Mouse (Mus musculus) midbrain, embryonic 12.5 days (tissue): ENCODE measurements around the gene Gal3st2b. TPM values are rescaled to one million over a fixed set of nuclear protein-coding genes. Genes with fewer than 3 reads are reported as not detected.
"Not testable (repeated sequence)": the region's sequence is repeated elsewhere in the genome, so short reads cannot be mapped to it uniquely, and the experiment has no call there.

ENCODE experiments used
- ATAC-seq: fragments of 200-750 bp; cut with Nextera tagmentation; 2 replicates; pipeline ENCODE4 v1.8.0; 2017; ENCODE audit warnings: low read depth, moderate TSS enrichment, moderate library complexity; ENCODE audit not compliant: low FRiP score
- H3K27ac ChIP-seq: fragments of 300-500 bp; sonication (generic); replicated peaks from 2 replicates; pipeline ENCODE4 v1.5.1; 2016; ENCODE audit warnings: mild to moderate bottlenecking
- H3K27me3 ChIP-seq: fragments of 300-500 bp; sonication (generic); 2 replicates; pipeline ENCODE4 v1.6.1; 2016; ENCODE audit warnings: mild to moderate bottlenecking
- H3K36me3 ChIP-seq: fragments of 300-500 bp; sonication (generic); 2 replicates; pipeline ENCODE4 v1.6.1; 2016
- H3K4me1 ChIP-seq: fragments of 300-500 bp; sonication (generic); 2 replicates; pipeline ENCODE4 v1.6.1; 2016
- H3K4me2 ChIP-seq: fragments of 300-500 bp; sonication (generic); replicated peaks from 2 replicates; pipeline ENCODE4 v1.6.1; 2016; ENCODE audit warnings: mild to moderate bottlenecking, moderate library complexity
- H3K4me3 ChIP-seq: fragments of 300-500 bp; sonication (generic); 2 replicates; pipeline ENCODE4 v1.5.1; 2016; ENCODE audit warnings: mild to moderate bottlenecking
- H3K9ac ChIP-seq: fragments of 300-500 bp; sonication (generic); replicated peaks from 2 replicates; pipeline ENCODE4 v1.6.1; 2016; ENCODE audit warnings: mild to moderate bottlenecking, moderate library complexity
- H3K9me3 ChIP-seq: fragments of 300-500 bp; sonication (generic); 2 replicates; pipeline ENCODE4 v1.6.1; 2016; ENCODE audit warnings: mild to moderate bottlenecking
- WGBS: fragments of 180-500 bp; shearing (Covaris S2); methylation state at CpG from one replicate; pipeline ENCODE4 v1.1.7; 2016; 5-methylcytosine and 5-hydroxymethylcytosine counted together
- polyA plus RNA-seq: library from polyadenylated mRNA; unstranded; fragments of >200 nt; fragmentation: Nextera tagmentation; extraction: Ambion mirVana; gene quantifications from 2 replicates; pipeline ENCODE4 v1.2.1, GENCODE M21; 2016

Gal3st2b gene
- polyA plus RNA-seq, 1 experiment from 2014 or later: not detected

DNA sequence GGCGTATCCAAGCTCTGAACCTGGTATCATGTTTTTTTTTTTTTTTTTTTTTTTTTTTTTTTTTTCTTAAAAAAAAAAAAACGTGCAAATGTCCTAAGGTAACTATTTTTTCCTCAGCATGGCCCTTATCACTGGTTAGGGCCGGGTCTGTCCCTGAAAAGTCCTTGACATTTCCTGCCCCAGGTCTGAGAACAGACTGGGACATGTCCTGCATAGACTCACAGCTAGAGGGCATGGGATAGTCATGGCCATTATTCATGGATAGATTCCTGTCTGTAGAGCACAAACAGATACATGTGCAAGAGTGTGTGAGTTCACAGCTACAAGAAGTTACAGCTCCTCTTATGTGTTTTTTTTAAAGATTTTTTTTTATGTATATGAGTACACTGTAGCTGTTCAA, 70.7 kb downstream of the Gal3st2b start:
- no peak overlapping the region for H3K4me2 ChIP-seq
- H3K9me3 ChIP-seq: no peaks in the 10 kb centered on the region
- H3K36me3 ChIP-seq: no peaks in the 10 kb centered on the region
- 0 out of 2 replicates have a peak, but pooled peaks have one; percentile 38 for ATAC-seq
- no peak overlapping the region for H3K27ac ChIP-seq
- no peak overlapping the region for H3K4me3 ChIP-seq
- no peaks in the 10 kb centered on the region for H3K27me3 ChIP-seq
- no peak overlapping the region for H3K9ac ChIP-seq
- 73% methylated on average over 3 of the region's 3 CpGs for WGBS
- no peaks in the 10 kb centered on the region for H3K4me1 ChIP-seq

DNA sequence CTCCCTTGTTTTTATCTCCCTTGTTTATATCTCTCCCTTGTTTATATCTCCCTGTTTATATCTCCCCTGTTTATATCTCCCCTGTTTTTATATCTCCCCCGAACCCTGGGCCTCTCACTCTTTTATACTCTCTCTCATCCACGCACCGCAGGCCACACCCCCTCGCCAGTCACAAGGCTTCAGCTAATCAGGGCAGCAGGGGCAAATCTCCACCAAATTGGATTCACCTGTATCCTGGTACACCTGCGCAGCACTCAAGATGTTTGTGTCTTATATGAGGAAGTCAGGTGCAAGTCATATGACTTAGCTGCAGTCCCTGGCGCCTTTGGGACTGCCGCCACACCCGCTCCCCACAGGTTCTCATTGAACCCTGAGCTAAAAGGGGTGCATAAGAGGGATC, 72.1 kb downstream of the Gal3st2b start, which contains the start of gene Gal3st2c:
Gene Gal3st2c (plus strand): TSS at position 301 of the 400 bp plus-strand sequence.
- H3K4me1 ChIP-seq, H3K9me3 ChIP-seq, H3K4me2 ChIP-seq, H3K9ac ChIP-seq, ATAC-seq, H3K36me3 ChIP-seq, H3K27ac ChIP-seq, H3K4me3 ChIP-seq, H3K27me3 ChIP-seq: not testable (repeated sequence)
- WGBS: 85% methylated on average over 7 of the region's 8 CpGs

DNA sequence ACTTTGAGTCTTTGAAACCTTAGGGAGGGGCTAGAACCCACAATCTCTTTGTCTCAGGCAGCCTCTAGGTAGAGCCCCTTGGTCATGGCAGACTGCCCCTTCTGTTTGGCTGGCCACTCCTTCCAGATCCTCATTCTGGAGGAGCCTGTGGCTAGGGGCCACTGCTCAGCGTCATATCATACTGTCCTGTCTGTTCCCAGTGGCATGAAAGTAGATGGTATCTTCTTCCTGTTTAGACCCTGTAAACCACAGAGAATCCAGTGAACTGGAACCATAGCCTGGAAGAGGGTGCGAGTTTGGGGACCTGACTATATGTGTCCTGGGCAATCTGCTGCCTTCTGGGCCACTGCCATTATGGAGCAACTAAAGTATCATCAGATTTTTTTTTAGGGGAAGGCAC, 73.0 kb downstream of the Gal3st2b start:
- H3K27me3 ChIP-seq, H3K4me3 ChIP-seq, H3K9me3 ChIP-seq, H3K4me2 ChIP-seq, H3K4me1 ChIP-seq, H3K36me3 ChIP-seq, H3K27ac ChIP-seq, H3K9ac ChIP-seq, ATAC-seq: not testable (repeated sequence)
- WGBS: 69% methylated on average over 2 of the region's 2 CpGs

DNA sequence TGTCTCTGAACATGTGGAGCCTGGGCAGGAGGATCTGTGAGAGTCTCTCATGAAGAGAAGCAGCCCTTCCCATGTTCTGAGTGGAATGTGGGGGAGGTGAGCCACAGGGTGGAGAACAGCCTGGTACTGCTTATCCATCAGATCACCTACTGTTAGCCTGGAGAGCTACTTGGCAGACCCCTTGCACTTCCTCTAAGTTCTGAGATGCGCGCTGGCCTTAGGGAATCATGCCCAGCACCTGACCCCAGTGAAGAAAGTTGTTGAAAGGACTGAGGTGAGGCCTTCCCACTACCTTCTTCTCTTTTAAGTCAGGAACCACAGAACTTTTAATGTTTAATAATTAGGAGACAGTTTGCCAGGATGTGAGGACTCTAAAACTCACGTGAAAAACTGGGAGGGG, 73.4 kb downstream of the Gal3st2b start:
- not testable (repeated sequence) for H3K9ac ChIP-seq, H3K4me2 ChIP-seq, H3K9me3 ChIP-seq, H3K4me3 ChIP-seq, H3K36me3 ChIP-seq, ATAC-seq, H3K27ac ChIP-seq, H3K27me3 ChIP-seq, H3K4me1 ChIP-seq
- WGBS: 88% methylated on average over 3 of the region's 3 CpGs

Other genes starting within 250 kb of the Gal3st2b start
- 40.6 and 43.3 TPM in 2 replicates for gene Bok, start 232.7 kb upstream of the Gal3st2b start, polyA plus RNA-seq
- 104 and 109 TPM in 2 replicates for gene Atg4b, start 166.8 kb upstream of the Gal3st2b start, polyA plus RNA-seq
- gene Thap4, start 163.4 kb upstream of the Gal3st2b start, polyA plus RNA-seq: 37.1 and 43.7 TPM in 2 replicates
- gene Dtymk, start 116.4 kb upstream of the Gal3st2b start, polyA plus RNA-seq: 208 and 217 TPM in 2 replicates
- 17.0 and 19.2 TPM in 2 replicates for gene Ing5, start 114.3 kb upstream of the Gal3st2b start, polyA plus RNA-seq
- gene D2hgdh, start 93.4 kb upstream of the Gal3st2b start, polyA plus RNA-seq: 19.5 and 19.9 TPM in 2 replicates
- gene Gal3st2, start 57.0 kb upstream of the Gal3st2b start, polyA plus RNA-seq: 0.08 TPM in 1 of 2 replicates, not detected in the other
- not detected in 2 replicates for gene Gal3st2c, start 72.2 kb downstream of the Gal3st2b start, polyA plus RNA-seq
- gene Neu4, start 102.1 kb downstream of the Gal3st2b start, polyA plus RNA-seq: not detected in 2 replicates
- gene Pdcd1, start 134.2 kb downstream of the Gal3st2b start, polyA plus RNA-seq: not detected in 2 replicates